Mouse (Mus musculus): ENCODE results near the gene Kcnh6.

Kcnh6 gene

DNA sequence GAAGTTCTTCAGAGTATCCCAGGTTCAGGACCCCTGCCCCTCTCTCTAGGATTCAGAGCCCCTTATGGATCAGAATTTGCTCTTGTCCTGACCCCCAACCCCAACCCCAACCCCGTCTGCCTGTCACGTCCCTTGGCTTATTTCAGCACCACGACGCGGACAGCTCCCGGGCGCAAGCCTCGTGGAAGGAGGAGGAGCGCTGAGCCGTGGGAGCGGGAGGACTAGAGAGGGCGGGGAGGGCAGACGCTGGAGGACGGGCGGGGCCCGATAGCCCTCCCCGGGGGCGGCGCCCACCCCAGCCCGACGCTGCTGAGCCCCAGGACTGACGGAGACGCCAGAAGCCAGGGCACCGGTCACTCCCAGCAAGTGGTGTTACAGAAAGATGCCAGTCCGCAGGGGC is at the start of gene Kcnh6:
Kcnh6 (plus strand) TSS at position 304 of the 400 bp plus-strand sequence.
- peak; percentile 85 for DNase-seq (ENCODE audit: low read depth, low spot score)

DNA sequence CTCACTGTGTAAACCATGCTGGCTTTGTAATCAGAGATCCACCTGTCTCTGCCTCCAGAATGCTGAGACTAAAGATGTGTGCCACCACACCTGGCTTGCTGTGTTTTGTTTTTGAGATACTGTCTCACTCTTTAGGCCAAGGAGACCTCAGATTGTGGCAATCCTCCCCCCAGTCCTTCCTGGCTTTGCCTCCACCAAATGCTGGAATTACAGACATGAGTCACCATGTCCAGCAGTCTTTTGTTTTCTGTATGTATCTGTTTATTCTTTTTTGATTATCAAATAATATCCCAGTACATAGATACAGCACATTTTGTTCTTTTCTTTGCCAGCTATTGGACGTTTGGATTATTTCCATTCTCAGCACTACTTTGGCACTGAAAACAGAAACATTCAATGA is 49.4 kb upstream of the Kcnh6 start:
- no peak for DNase-seq (ENCODE audit: low read depth, low spot score)

DNA sequence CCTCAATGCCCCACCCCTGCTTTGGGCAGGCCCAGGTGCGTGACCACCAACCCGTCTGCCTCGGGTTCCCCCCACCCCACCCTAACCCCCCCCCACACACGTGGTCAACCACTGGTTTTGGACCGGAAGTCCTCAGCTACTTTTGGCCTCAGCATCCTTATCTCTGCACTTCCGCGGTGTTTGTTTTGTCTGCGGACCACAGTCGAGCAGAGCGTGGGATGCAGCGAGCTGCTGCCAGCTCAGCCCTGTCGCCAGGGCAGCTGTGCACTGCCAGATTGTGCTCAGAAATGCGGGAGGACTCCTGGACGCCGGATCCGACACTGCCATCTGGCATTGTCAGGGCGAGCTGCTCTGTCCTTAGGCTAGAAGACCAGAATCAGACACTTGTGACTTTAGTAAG is 48.6 kb upstream of the Kcnh6 start:
- DNase-seq (ENCODE audit: low read depth, low spot score): no peak

DNA sequence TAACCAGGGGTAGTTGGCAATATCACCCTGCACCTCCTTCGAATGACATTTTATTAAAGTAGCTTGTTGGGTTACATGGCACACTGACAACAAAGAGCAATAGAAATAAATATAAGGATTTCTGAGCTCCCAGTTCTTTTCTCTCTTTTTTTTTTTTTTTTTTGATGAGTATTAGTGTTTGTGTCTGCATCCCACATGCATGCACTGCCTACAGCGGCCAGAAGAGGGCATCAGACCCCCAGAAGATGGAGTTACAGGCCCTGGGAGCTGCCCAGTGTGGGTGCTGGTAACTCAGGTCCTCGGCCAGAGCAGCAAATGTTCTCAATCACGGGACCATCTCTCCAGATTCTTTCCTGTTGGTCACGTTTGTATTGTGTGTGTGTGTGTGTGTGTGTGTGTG is 43.2 kb upstream of the Kcnh6 start:
- DNase-seq (ENCODE audit: low read depth, low spot score): peak; percentile 80

DNA sequence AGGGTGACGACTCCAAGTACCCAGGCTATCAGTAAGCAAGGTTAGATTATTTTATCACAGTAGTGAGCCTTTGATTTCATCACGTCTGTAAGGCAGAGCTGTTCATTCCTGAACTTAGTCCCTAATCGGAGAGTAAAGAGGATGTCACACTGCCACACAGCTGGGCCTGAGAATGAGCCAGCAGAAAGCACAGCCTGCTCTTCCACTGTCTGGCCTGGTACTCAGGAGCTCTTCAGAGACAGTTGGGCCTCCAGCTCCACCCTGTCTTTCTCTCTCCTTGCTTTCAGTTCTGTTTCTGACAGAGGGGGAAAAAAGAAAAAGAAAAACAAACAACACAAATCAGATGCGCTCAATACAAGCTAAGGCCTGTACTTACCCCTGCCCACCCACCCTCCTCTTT is 41.6 kb upstream of the Kcnh6 start:
- DNase-seq (ENCODE audit: low read depth, low spot score): no peak

DNA sequence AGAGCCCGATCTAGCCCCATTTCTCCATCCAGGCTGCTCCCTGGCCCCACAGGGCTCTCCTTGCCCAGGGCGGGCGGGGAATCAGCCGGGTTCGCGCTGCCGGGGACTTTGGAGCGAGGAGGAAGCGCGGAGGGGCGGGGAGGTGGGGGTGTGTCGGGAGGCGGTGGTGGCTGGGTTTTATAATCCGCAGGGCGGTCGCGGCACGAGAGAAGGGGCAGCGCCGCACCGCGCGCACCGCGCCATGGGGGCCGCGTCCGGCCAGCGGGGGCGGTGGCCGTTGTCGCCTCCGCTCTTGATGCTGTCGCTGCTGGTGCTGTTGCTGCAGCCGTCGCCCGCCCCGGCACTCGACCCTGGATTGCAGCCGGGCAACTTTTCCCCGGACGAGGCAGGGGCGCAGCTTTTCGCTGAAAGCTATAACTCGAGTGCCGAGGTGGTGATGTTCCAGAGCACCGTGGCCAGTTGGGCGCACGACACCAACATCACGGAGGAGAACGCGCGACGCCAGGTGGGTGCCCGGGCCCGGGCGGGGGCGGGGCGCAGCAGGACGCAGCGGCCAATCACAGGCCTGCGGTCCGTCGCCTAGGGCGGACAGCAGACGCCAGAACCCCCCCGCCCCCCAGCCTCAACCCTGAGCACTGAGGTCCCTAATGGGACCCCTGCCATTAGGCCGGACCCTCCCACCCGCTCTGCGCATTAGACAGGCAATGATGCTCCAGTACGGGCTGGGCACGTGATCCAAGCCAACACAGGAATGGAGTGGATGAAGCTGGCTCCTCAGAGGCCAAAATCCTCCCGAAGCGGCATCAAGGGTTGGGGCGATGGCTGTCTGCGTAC is 40.0 kb upstream of the Kcnh6 start, which contains the start of gene Ace:
Ace (plus strand) TSS at position 205 of the 834 bp plus-strand sequence.
- peak; percentile 50 for DNase-seq (ENCODE audit: low read depth, low spot score)

DNA sequence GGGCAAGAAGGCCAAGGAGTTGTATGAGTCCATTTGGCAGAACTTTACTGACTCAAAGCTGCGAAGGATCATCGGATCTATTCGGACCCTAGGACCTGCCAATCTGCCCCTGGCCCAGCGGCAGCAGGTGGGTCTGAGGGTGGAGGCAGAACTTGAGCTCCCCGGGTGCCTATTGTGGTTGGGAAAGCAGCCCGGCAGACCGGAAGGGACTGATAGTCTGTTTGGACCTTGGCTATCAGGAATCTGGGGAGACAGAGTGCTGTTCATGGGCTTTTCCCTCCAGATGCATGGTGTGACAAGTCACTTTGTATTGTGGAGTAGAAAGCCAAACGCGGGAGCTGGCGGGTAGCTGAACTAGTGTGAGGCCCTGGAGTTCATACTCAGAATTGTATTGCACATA is 39.0 kb upstream of the Kcnh6 start:
- DNase-seq (ENCODE audit: low read depth, low spot score): no peak

DNA sequence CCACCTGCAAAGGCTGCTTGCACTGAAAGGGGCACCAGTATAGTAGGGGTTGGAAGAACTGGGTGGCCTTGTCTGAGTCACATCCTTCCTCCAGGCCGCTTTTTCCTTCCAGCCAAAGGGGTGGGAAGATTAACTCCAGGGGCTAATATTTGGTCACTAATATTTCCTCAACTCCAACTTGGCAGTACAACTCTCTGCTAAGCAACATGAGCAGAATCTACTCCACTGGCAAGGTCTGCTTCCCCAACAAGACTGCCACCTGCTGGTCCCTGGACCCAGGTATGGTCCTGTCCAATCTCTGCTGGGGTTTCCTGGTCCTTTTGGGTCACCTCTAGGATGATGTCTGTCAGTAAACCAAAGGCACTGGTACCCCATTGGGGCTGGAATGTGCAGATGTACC is 38.4 kb upstream of the Kcnh6 start:
- no peak for DNase-seq (ENCODE audit: low read depth, low spot score)

DNA sequence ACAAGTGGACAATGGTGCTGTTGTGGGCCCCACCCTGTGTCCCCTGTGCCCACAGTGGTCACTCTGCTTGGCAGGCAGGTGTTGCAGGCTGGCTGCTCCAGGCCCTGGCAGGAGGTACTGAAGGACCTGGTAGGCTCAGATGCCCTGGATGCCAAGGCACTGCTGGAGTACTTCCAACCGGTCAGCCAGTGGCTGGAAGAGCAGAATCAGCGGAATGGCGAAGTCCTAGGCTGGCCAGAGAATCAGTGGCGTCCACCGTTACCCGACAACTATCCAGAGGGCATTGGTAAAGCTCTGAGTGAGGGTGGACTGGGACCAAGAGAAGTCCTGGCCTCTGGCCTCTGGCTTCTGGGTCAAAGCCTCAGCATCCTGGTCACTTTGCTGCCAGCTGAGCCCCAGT is 33.3 kb upstream of the Kcnh6 start:
- no peak for DNase-seq (ENCODE audit: low read depth, low spot score)

DNA sequence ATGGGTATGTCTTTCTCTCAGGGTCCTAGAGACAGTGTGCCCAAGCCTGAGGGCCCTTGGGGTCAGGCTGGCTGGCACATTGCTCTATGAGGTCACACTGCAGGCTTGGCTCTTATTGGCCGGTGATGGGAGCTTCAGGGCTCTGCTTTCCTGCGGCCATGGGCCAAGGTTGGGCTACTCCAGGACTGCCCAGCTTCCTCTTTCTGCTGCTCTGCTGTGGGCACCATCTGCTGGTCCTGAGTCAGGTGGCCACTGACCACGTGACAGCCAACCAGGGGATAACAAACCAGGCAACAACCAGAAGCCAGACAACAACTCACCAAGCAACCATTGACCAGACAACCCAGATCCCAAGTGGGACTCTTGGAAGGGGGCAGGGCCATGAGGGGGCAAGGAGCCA is 32.9 kb upstream of the Kcnh6 start:
- no peak for DNase-seq (ENCODE audit: low read depth, low spot score)

DNA sequence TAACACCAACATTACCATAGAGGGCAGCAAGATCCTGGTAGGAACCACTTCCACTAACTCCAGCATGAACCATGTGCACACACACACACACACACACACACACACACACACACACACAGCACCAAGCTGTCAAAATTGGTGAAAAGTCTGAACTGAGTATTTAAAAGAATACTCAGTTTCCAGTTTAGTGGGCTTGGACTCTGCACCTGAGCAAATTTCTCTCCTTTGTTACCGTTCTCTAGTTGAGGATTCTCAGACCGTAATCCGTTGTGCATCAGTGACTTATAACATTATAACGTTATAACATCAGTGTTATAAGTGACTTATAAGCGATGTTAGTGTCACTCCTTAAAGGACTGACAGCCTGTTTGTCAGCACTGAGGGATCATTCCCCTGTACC is 32.3 kb upstream of the Kcnh6 start:
- no peak for DNase-seq (ENCODE audit: low read depth, low spot score)

DNA sequence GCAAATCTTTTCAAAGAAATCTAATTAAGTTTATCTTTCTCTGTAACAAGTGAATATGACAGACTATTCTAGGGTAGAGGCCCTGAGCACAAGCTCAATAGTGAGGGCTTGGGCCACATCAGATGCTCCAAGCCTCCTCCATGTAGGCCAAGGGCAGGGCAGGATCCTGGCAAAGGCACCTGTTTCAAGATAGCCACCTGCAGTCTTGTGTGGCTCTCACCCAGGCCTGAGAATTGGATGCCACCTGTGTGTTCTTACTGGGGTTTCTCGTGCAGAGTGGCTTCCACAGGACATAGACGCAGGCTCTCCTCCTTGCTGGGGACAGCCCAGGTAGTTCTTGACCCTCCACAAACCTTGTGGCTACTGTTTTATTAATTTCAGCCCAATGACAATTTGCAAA is 29.7 kb upstream of the Kcnh6 start:
- no peak for DNase-seq (ENCODE audit: low read depth, low spot score)

DNA sequence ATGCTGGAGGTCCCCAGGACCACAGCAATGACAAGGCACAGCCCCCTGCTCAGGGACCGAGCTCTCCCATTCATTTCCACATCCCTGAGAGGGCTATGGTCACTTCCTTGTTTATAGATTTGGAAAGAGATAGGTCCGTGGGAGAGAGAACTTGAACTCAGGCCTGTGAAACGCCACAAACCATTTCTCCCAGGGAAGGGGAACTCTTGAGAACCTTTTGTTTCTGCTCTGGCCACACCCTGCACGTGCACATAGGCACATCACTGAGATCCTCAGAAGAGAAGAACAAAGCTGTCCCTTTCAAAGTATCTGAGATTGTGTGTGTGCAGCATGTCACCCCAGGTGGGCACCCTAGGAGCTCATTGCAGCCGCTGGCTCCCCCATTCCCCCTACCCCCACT is 29.3 kb upstream of the Kcnh6 start:
- DNase-seq (ENCODE audit: low read depth, low spot score): no peak

DNA sequence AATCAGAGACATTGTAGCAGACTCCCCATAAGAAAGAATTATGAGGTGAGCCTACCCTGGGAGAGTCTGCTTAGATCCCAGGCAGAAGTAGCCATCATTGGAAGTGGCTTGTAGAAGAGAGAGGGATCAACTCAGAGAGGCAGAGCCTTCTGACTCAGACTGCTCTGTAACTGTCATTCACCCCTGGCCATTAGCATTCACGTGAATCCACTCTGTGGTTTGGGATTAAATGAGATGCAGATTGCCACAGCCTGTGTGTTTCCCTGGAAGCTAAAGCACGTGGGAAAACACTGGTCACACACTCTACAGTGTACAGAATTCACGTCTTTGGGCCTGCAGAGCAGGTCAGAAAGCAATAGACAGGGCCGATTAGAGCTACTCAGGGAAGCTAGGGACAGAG is 23.5 kb upstream of the Kcnh6 start:
- no peak for DNase-seq (ENCODE audit: low read depth, low spot score)

DNA sequence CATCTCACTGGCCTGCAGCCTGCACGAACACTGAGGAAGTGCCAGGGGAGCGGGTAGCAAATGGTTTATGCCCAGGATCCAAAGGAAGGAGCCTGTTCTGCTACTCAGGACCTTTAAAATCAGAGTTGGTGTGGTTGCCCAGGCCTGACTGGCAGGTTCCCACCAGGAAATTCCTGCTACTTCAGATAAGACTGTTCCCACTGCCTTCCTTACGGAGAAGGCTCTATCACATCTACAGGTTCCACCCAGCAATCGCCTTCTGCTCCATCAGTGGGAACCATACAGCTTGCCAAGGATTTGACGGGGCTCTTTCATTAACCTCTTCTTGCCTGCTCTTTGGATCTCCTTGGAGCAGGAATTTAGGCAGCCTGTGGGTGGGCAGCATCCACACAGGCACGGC is 20.5 kb upstream of the Kcnh6 start:
- DNase-seq (ENCODE audit: low read depth, low spot score): no peak

DNA sequence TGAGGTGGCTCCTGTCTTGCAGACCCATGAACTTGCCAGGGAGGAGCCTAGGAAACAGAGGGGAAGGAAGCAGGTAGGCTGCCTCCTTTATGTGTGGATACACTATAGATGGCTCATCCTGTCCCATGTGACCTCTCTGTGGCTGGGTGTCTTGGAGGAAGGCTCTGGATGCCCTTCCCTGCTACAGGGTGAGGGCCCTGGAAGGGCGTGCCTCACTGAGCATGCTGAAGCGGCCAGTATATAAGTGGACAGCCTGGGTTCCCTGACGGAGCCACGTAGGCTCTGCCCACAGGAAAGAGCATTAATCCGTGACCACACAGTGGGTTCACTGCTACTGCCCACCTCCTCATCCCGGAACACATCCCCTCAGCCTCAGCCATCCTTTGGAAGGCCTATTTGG is 18.5 kb upstream of the Kcnh6 start:
- DNase-seq (ENCODE audit: low read depth, low spot score): no peak

DNA sequence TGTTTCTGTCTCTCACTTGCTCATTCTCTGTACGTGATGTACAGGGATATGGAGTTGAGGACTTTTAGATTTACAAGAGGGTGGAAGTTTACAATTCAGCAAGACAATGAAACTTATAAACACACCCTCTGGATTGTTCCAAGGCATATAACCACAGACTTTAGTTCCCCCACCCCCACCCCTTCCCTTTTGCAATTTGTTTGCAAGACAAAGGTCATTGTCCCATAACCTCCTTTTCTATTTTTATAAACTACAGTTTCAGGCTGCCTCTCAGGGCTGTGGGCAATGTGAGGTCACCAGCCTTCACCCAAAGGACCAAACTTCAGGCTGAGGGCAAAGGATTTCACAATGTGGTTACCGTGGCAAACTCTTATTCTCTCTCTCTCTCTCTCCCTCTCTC is 17.7 kb upstream of the Kcnh6 start:
- no peak for DNase-seq (ENCODE audit: low read depth, low spot score)

DNA sequence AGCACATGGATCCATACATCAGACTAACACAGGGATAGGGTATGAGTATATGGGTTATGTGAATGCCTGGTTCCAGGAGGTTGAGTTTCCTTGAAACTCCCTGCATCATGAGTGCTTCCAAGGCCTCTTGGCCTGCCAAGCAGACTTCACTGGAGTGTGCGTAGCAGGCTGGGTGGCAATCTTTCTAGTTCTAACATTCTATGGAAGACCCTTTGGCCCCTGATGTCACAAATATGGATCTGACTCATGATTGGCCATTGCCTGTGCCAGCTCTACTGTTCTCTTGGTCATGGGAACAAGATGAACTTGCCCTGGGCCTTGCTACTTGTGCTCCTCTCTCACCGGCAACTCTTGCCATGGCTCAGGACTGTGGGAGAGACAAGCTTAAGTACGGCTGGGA is 13.5 kb upstream of the Kcnh6 start, which contains the start of gene Ace3:
Ace3 (plus strand) TSS at position 301 of the 400 bp plus-strand sequence.
- no peak for DNase-seq (ENCODE audit: low read depth, low spot score)

DNA sequence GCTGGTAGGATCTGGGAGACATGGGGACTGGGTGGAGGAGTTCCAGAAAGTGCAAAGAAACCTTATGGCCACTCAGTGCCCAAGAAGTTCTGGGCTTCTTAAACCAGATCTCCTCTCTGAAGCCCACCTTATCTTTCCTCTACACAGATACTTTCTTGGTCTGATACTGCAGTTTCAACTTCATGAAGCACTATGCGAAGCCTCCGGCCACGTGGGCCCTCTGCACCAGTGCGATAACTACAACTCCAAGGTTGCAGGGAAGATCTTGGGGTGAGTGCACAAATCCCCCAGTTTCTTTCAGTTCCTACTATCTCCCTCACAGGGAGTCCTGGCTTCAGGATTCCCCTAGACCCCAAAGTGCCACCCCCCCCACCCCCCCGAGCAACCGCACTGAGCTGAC is 7.9 kb upstream of the Kcnh6 start:
- no peak for DNase-seq (ENCODE audit: low read depth, low spot score)

DNA sequence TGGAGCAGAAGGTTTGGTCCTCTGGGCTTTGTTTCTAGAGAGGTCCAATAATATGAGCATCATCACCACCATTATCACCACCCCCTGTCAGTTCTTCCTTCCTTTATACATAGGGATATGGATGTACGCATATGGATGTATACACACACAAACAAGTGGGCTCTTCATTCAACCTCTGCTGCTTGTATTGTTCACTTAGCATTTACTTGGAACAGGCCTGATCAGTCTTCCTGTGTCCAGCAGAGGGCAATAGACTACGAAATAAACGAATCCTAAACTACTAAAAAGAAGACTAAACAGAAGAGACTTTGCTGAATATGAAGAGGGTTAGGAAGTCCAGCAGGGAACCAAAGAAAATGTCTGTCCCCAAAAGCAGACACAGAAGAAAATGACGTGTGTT is 6.2 kb upstream of the Kcnh6 start:
- peak; percentile 55 for DNase-seq (ENCODE audit: low read depth, low spot score)

DNA sequence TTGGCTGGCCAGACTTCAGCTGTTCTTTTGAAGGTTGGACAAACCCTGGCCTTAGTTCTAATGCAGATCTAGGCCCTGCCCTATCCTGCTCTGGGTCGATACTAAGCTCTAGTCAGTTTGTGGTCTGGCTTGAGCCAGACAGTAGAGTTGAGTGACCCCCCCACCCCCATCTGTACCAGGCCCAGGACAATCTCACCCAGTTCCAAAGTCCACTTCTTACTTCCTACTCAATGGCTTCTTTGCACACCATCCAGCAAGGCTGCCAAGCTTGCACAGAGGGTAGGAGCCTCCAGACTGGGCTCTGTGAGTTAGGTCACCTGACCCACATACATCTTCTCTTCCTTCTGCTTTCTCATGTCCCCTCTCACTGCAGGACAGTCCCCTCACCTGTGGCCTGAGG is 3.3 kb upstream of the Kcnh6 start:
- no peak for DNase-seq (ENCODE audit: low read depth, low spot score)

DNA sequence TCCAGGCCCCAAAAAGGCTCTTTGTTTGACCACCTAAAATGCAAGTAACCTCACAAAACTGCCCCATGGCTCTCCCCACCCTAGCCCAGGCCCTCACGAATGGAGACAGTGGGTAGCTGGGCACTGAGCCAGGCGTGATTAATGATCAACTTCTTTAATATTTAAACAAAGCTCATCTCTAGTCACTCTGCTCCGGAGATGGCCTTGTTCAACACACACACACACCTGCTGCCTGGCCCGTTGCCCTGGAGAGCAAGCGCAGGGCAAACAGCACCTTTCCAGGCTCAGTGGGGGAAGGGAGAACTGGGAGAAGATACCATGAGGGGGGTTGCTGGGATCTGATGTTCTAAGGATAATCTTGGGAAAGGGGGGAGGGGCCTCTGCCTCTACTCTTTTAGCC is 2.0 kb upstream of the Kcnh6 start:
- DNase-seq (ENCODE audit: low read depth, low spot score): no peak

DNA sequence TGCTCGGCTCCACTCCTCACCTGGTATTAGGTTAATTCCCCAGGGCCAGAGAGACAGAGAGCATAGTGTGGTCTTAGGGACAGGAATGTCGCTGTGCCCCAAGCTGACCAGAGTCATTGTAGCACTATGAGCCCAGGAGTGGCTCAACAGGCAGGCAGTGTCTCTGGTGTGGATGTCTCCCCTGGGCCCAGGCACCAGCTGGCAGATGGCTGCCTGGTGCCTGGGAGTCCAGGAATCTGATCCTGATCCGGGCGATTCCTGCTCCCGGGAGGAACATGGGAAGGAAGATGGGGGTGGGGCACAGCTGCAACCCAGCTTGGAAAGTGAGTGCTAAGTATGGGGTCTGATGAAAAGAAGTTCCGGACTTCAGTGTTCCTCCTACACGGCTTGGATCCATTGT is 4.8 kb downstream of the Kcnh6 start:
- DNase-seq (ENCODE audit: low read depth, low spot score): no peak

Data from R1 (cell line).